Mouse (Mus musculus) liver, embryonic 11.5 days (tissue): ENCODE results near the gene Tnrc6c. TPM values are rescaled to one million over a fixed set of nuclear protein-coding genes. Genes with fewer than 3 reads are reported as not detected.
A peak's percentile ranks its signal among the peaks of the same experiment; 100 is the strongest.

ENCODE experiments used
- ATAC-seq: fragments of 200-750 bp; cut with Nextera tagmentation; replicated peaks from 2 replicates; pipeline ENCODE4 v1.8.0; 2017; ENCODE audit warnings: moderate number of reproducible peaks, mild to moderate bottlenecking, moderate TSS enrichment, moderate library complexity; ENCODE audit not compliant: low FRiP score
- DNase-seq: peaks from one replicate; pipeline ENCODE4 v3.0.0-alpha.2; 2017; ENCODE audit warnings: low spot score
- H3K27ac ChIP-seq: fragments of 300-500 bp; sonication (generic); 2 replicates; pipeline ENCODE4 v1.5.1; 2014; ENCODE audit warnings: mild to moderate bottlenecking, low read depth, low read length, control low read depth
- H3K27me3 ChIP-seq: fragments of 300-500 bp; sonication (generic); replicated peaks from 2 replicates; pipeline ENCODE4 v1.6.1; 2014; ENCODE audit warnings: low read length, mixed read lengths; ENCODE audit not compliant: control insufficient read depth, insufficient read depth
- H3K36me3 ChIP-seq: fragments of 300-500 bp; sonication (generic); 2 replicates; pipeline ENCODE4 v1.6.1; 2014; ENCODE audit warnings: mild to moderate bottlenecking, low read length, moderate library complexity, mixed read lengths; ENCODE audit not compliant: control insufficient read depth, insufficient read depth
- H3K4me1 ChIP-seq: fragments of 300-500 bp; sonication (generic); replicated peaks from 2 replicates; pipeline ENCODE4 v1.6.1; 2014; ENCODE audit warnings: low read length, mixed read lengths; ENCODE audit not compliant: control insufficient read depth, insufficient read depth
- H3K4me2 ChIP-seq: fragments of 300-500 bp; sonication (generic); 2 replicates; pipeline ENCODE4 v1.6.1; 2014; ENCODE audit warnings: mild to moderate bottlenecking, control low read depth, moderate library complexity
- H3K4me3 ChIP-seq: fragments of 300-500 bp; sonication (generic); 2 replicates; pipeline ENCODE4 v1.5.1; 2014; ENCODE audit warnings: low read depth, low read length, control low read depth
- H3K9ac ChIP-seq: fragments of 300-500 bp; sonication (generic); 2 replicates; pipeline ENCODE4 v1.6.1; 2014; ENCODE audit warnings: low read depth, low read length, control low read depth
- H3K9me3 ChIP-seq: fragments of 300-500 bp; sonication (generic); 2 replicates; pipeline ENCODE4 v1.6.1; 2016; ENCODE audit warnings: low read length, inconsistent platforms, mixed read lengths; ENCODE audit not compliant: control insufficient read depth
- WGBS: fragments of 180-500 bp; shearing (Covaris S2); extraction: QIAGEN DNeasy Blood & Tissue Kit; methylation state at CpG from one replicate; pipeline ENCODE4 v1.1.7; 2014; 5-methylcytosine and 5-hydroxymethylcytosine counted together
- polyA plus RNA-seq: library from polyadenylated mRNA; unstranded; fragments of >200 nt; fragmentation: Nextera tagmentation; extraction: Ambion mirVana; gene quantifications from 2 replicates; pipeline ENCODE4 v1.2.1, GENCODE M21; 2014

The Tnrc6c gene
- polyA plus RNA-seq, 1 experiment from 2014 or later, result 8.0 TPM

DNA sequence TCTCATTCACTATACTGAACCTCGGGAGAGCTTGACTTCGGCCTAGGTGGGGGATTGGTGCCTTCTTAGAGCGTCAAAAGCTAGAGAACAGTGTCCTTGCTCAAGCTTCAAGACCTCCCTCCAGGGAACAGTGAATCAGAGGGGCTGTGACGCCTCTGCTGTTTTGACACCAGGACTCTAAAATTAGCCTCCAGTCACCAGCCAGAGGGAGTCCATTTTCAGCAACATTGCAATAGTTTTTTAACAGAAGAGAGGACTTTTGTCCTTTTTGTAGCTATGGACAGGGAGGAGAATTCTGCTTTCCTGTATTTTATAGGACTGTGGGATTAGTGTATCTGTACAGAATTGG, 76.4 kb downstream of the Tnrc6c start:
- no peak for DNase-seq

DNA sequence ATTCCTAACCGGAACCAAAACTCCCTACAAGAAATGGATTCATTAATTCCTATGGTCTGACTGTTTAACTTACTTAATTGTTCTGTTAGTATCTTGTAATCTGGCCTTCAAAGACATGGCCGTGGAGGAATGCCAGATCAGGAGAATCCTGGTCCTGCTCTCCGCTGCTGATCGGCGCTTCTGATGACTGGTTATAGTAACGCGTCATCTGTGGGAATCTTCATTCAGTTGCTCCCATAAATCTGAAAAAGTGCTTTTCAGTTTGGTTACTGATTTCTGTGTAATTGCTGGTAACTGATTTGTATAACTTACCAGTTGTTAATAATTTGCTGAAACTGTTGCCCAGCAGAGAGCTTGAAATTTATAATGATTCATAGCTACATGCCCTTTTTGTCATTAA, 77.4 kb downstream of the Tnrc6c start:
- Histone ChIP-seq H3K27ac (no peak overlapping the region), H3K9ac (no peak overlapping the region), H3K4me3 (no peak overlapping the region), H3K36me3 (no peaks in the 10 kb centered on the region), H3K4me2 (no peak overlapping the region), H3K27me3 (no peaks in the 10 kb centered on the region), H3K9me3 (no peaks in the 10 kb centered on the region), H3K4me1 (no peaks in the 10 kb centered on the region)
- WGBS, result 90% methylated on average over 7 of the region's 7 CpGs
- ATAC-seq, result no peak
- no peak for DNase-seq

More for the DNA sequence above, 76.4 kb downstream of the Tnrc6c start:
- 80% methylated on average over 4 of the region's 4 CpGs for WGBS
- no peak for ATAC-seq
- no peak overlapping the region for H3K4me3 ChIP-seq
- no peaks in the 10 kb centered on the region for H3K4me1 ChIP-seq
- H3K9me3 ChIP-seq, result no peaks in the 10 kb centered on the region
- no peak overlapping the region for H3K27ac ChIP-seq
- no peak overlapping the region for H3K4me2 ChIP-seq
- H3K27me3 ChIP-seq, result no peaks in the 10 kb centered on the region
- no peak overlapping the region for H3K9ac ChIP-seq
- no peaks in the 10 kb centered on the region for H3K36me3 ChIP-seq

DNA sequence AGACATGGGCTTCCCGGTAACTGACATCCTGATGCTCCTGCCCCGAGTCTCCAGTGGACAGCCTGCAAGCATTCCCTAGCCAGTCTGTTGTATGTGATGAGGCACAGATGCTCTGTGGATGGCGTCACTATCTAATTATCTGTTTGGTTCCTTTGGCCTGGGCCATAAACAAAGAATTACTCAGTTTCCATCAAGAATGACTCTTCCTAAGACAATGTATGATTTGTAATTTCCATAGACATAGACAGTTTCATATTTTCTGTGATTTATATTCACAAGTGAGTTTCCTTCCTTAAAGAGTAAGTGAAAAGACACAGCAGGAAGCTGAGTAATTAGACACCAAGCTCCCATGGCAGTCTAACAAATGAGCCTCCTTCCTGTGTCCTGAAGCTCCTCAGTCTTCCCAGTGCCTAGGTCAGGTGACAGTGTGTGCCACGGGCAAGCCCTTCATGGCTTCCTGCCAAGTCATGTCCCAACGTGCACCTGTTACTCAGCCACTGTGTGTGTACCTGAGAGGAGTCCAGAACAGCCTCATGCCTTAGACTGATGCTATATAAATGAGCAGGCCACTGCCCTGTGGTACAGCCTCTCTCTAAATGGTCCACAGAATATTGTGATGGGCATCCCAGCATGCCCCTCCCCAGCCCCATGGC, 82.1 kb downstream of the Tnrc6c start:
- Histone ChIP-seq H3K9me3 (no peaks in the 10 kb centered on the region), H3K4me1 (no peaks in the 10 kb centered on the region), H3K4me2 (no peak overlapping the region), H3K27me3 (no peaks in the 10 kb centered on the region), H3K27ac (no peak overlapping the region), H3K9ac (no peak overlapping the region), H3K4me3 (no peak overlapping the region), H3K36me3 (peaks cover 19% of the 10 kb centered on the region)
- WGBS, result 74% methylated on average over 5 of the region's 5 CpGs
- ATAC-seq (no peak), DNase-seq (no peak)

DNA sequence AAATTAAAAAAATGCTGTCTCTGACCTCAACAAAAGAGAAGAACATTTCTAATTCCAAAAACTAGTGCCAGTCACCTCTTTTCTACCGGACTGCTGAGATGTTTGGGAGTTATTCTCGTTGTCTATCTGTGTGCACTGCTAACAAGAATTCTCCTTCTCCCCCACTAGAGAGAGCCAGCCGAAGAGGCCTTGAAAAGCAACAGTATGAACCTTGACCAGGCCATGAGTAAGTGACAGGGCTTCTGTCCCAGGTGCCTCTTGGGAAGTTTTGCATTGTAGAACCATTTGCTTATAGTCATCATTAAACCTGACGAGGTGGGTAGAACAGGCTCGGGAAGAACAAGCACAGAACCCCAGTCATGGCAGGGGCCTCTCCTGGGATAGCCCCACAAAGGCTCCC, 84.0 kb downstream of the Tnrc6c start:
- H3K9ac ChIP-seq, result no peak overlapping the region
- H3K36me3 ChIP-seq, result peaks cover 30% of the 10 kb centered on the region
- 90% methylated on average over 5 of the region's 5 CpGs for WGBS
- DNase-seq (no peak), ATAC-seq (no peak)
- no peaks in the 10 kb centered on the region for H3K27me3 ChIP-seq
- no peak overlapping the region for H3K4me2 ChIP-seq
- H3K27ac ChIP-seq, result no peak overlapping the region
- H3K4me3 ChIP-seq, result no peak overlapping the region
- H3K4me1 ChIP-seq, result no peaks in the 10 kb centered on the region; the same call in 1 of the 2 replicates
- no peaks in the 10 kb centered on the region for H3K9me3 ChIP-seq

DNA sequence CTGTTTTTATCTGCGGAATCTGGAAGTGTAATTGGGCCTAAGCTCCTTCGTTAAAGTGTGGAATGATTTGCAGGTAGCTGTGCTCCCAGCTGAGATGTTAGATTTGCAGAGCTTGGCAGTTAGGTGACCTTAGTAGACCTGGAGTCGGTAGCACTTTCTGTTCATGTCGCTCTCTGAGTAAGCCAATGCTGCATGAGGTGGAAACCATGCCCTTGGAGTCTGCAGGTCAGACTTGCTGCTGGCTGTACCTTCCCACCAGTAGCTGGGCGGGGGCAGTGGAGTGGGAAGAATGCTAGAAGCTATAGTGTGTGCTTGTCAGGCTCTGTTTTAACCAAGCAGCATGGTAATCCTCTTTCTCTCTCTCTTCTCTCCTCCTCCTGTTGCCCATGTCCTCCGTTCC, 87.0 kb downstream of the Tnrc6c start:
- H3K4me2 ChIP-seq, result no peak overlapping the region
- H3K4me1 ChIP-seq, result no peaks in the 10 kb centered on the region; the same call in 1 of the 2 replicates
- no peaks in the 10 kb centered on the region for H3K27me3 ChIP-seq
- H3K9ac ChIP-seq, result no peak overlapping the region
- H3K9me3 ChIP-seq, result no peaks in the 10 kb centered on the region
- no peak overlapping the region for H3K4me3 ChIP-seq
- no peak overlapping the region for H3K27ac ChIP-seq
- DNase-seq (no peak), ATAC-seq (no peak)
- 88% methylated on average over 6 of the region's 6 CpGs for WGBS
- peaks cover 39% of the 10 kb centered on the region for H3K36me3 ChIP-seq

DNA sequence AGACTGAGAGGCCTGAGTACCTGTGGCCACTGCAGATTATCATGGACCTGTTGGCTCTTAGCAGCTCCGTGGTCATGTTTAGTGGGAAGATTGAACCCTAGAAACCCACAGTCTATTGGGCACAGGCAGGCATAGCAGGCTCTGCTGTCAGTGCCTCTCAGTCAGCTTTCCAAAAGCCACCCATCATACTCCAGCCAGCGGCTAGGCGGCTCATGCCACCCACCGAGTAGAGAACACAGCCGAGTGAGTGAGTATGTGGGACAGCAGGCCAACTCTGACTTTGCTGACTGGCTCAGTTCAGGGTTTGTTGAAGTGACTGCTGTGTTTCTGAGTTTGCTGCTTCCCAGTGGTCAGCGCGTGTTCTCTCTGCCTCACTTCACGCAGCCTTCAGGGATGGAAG, 88.2 kb downstream of the Tnrc6c start:
- Histone ChIP-seq H3K27me3 (no peaks in the 10 kb centered on the region), H3K9ac (no peak overlapping the region), H3K36me3 (peaks cover 39% of the 10 kb centered on the region), H3K27ac (no peak overlapping the region), H3K9me3 (no peaks in the 10 kb centered on the region), H3K4me2 (no peak overlapping the region), H3K4me1 (no peaks in the 10 kb centered on the region; the same call in 1 of the 2 replicates), H3K4me3 (no peak overlapping the region)
- 75% methylated on average over 8 of the region's 8 CpGs for WGBS
- ATAC-seq, result no peak
- DNase-seq, result no peak

DNA sequence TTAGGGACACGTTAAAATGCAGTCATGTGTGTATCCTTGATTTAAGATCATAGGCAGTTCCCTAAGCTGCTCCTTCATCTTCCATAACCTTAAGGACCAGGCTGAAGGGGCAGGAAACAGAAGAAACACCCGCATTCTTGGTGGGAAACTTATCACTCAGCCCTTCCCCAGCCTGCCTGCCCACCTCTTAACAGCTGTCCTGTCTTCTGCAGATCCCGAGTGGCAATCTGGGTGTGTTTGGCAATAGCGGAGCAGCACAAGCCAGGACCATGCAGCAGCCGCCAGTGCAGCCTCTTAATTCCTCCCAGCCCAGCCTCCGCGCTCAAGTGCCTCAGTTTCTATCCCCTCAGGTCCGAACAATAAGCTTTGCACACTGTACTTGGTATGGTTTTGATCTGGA, 88.6 kb downstream of the Tnrc6c start:
- H3K9ac ChIP-seq, result no peak overlapping the region
- H3K4me3 ChIP-seq, result no peak overlapping the region
- no peak overlapping the region for H3K27ac ChIP-seq
- H3K4me2 ChIP-seq, result no peak overlapping the region
- no peak for DNase-seq
- H3K36me3 ChIP-seq, result peaks cover 39% of the 10 kb centered on the region
- H3K4me1 ChIP-seq, result no peaks in the 10 kb centered on the region; the same call in 1 of the 2 replicates
- no peak for ATAC-seq
- WGBS, result 79% methylated on average over 8 of the region's 8 CpGs
- H3K27me3 ChIP-seq, result no peaks in the 10 kb centered on the region
- H3K9me3 ChIP-seq, result no peaks in the 10 kb centered on the region

DNA sequence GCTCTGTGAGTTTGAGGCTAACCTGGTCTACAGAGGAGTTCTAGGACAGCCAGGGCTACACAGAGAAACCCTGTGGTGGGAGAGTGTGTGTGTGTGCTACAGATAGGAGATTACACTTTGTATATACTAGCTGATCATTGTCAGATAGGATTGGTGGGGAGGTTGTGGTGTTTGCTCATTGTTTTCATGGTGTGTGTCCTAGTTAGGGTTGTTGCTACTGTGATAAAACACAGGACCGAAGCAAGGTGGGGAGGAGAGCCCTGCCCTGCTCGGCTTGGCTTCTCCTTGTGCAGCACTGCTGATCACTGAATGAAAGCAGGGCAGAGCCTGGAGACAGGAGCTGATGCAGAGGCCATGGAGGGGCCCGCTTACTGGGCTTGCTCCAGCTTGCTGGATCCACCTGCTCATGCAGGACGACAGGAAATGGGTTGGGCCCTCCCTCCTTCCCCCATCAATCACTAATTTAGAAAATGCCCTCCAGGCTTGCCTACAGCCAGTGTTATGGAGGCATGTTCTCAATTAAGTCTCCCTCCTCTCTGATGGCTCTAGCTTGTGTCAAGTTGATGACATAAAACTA, 89.5 kb downstream of the Tnrc6c start:
- Histone ChIP-seq H3K9ac (no peak overlapping the region), H3K4me3 (no peak overlapping the region), H3K9me3 (no peaks in the 10 kb centered on the region), H3K27me3 (no peaks in the 10 kb centered on the region), H3K36me3 (peaks cover 40% of the 10 kb centered on the region), H3K27ac (no peak overlapping the region), H3K4me2 (no peak overlapping the region), H3K4me1 (no peaks in the 10 kb centered on the region; the same call in 1 of the 2 replicates)
- WGBS, result 50% methylated on average over 4 of the region's 4 CpGs
- ATAC-seq (0 out of 2 replicates have a peak, but pooled peaks have one; percentile 41), DNase-seq (no peak)

DNA sequence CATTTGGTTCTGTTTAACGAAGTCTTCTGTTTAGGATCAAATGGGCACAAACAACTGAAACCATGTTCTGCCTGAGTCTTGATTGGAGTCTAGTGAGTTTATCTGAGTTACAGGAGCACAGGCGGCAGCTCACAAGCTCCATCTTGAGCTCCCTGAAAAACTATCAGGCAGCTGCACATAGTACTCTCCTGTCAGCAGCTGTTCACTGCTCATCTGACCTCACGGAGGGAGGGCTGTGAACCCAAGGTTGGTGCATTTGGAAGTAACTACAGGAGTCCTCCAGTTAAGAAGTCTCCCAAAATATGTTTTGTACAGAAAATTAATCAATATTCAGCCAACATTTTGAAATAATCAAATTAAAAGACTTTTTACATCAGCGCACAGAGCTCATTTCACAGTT, 94.5 kb downstream of the Tnrc6c start:
- Histone ChIP-seq H3K9ac (no peak overlapping the region), H3K4me3 (no peak overlapping the region), H3K4me1 (no peaks in the 10 kb centered on the region), H3K4me2 (no peak overlapping the region), H3K36me3 (peaks cover 23% of the 10 kb centered on the region), H3K9me3 (no peaks in the 10 kb centered on the region), H3K27me3 (no peaks in the 10 kb centered on the region), H3K27ac (no peak overlapping the region)
- ATAC-seq (no peak), DNase-seq (no peak)
- WGBS, result 81% methylated on average over 4 of the region's 4 CpGs
